Mouse (Mus musculus) liver, embryonic 13.5 days (tissue): ENCODE measurements around the gene Igfbp5. TPM values are rescaled to one million over a fixed set of nuclear protein-coding genes. Genes with fewer than 3 reads are reported as not detected.

Experiments used
- ATAC-seq: fragments of 200-750 bp; cut with Nextera tagmentation; 2 replicates; pipeline ENCODE4 v1.8.0; 2017; ENCODE audit warnings: low read depth, mild to moderate bottlenecking, moderate number of reproducible peaks, moderate library complexity
- DNase-seq: peaks from one replicate; pipeline ENCODE4 v3.0.0; 2022
- H3K27ac ChIP-seq: fragments of 300-500 bp; sonication (generic); 2 replicates; pipeline ENCODE4 v1.5.1; 2015; ENCODE audit warnings: moderate library complexity, mild to moderate bottlenecking, inconsistent platforms
- H3K27me3 ChIP-seq: fragments of 300-500 bp; sonication (generic); 2 replicates; pipeline ENCODE4 v1.6.1; 2015; ENCODE audit warnings: mild to moderate bottlenecking, inconsistent platforms
- H3K36me3 ChIP-seq: fragments of 300-500 bp; sonication (generic); 2 replicates; pipeline ENCODE4 v1.6.1; 2015; ENCODE audit warnings: mild to moderate bottlenecking, inconsistent platforms
- H3K4me1 ChIP-seq: fragments of 300-500 bp; sonication (generic); replicated peaks from 2 replicates; pipeline ENCODE4 v1.6.1; 2015; ENCODE audit warnings: inconsistent platforms
- H3K4me2 ChIP-seq: fragments of 300-500 bp; sonication (generic); 2 replicates; pipeline ENCODE4 v1.6.1; 2015; ENCODE audit warnings: inconsistent platforms, mild to moderate bottlenecking, moderate library complexity
- H3K4me3 ChIP-seq: fragments of 300-500 bp; sonication (generic); replicated peaks from 2 replicates; pipeline ENCODE4 v1.5.1; 2015; ENCODE audit warnings: mild to moderate bottlenecking, inconsistent platforms
- H3K9ac ChIP-seq: fragments of 300-500 bp; sonication (generic); 2 replicates; pipeline ENCODE4 v1.6.1; 2015; ENCODE audit warnings: mild to moderate bottlenecking, inconsistent platforms
- H3K9me3 ChIP-seq: fragments of 300-500 bp; sonication (generic); replicated peaks from 2 replicates; pipeline ENCODE4 v1.6.1; 2016; ENCODE audit warnings: inconsistent platforms
- WGBS: fragments of 180-500 bp; shearing (Covaris S2); methylation state at CpG from one replicate; pipeline ENCODE4 v1.1.7; 2015; ENCODE audit not compliant: insufficient replicate concordance; 5-methylcytosine and 5-hydroxymethylcytosine counted together
- polyA plus RNA-seq: library from polyadenylated mRNA; unstranded; fragments of >200 nt; fragmentation: Nextera tagmentation; extraction: Ambion mirVana; gene quantifications from 2 replicates; pipeline ENCODE4 v1.2.1, GENCODE M21; 2015

Gene Igfbp5
- polyA plus RNA-seq, 1 experiment from 2014 or later = 3.7 TPM

DNA sequence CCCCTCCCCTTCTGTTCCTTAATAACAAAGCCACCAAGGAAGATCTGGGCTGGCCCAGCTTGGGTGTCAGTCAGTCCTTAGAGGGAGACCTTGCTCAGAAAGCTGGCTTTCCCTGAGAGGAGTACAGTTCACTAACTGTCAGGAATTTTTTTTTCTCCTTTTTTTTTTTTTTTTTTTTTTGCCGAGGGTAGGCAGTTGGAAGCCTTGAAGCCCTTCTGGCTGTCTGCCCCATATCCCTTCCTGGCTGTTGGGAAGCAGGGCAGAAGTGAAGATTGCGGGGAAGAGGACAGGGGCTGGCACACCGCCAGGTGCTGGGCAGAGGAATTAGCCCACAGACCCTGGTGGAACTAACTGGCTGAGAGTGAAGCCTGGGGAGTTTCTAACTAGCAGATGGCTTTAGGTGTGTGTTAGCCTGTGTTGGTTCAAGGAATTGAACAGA lies 42.0 kb downstream of the Igfbp5 start:
- ATAC-seq (no peak), DNase-seq (no peak)
- Histone ChIP-seq H3K9ac (no peak overlapping the region), H3K9me3 (no peaks in the 10 kb centered on the region), H3K4me1 (no peaks in the 10 kb centered on the region), H3K4me3 (no peak overlapping the region), H3K4me2 (no peak overlapping the region), H3K36me3 (no peaks in the 10 kb centered on the region), H3K27me3 (peaks cover 5% of the 10 kb centered on the region), H3K27ac (no peak overlapping the region)
- WGBS = 50% methylated on average over 3 of the region's 3 CpGs

DNA sequence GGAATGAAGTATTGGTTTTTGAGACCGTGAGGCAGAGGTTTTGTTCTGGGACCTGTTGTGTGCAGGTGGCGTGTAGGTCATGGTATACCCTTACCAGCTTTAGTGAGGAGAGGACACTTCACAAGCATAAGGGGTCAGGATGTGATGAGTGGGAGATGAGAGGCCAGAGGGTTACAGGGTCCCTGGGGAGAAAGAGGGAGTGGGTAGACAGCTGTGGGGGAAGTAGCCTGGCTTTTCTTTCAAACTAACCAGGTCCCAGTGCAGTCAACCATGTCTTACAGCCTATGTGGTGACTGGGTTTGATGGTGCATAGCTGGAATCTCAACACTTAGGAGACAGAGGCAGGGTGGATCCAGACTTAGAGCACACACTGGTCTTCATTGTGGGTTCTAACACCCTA lies 44.2 kb downstream of the Igfbp5 start:
- Histone ChIP-seq H3K27me3 (peaks cover 27% of the 10 kb centered on the region), H3K36me3 (no peaks in the 10 kb centered on the region), H3K4me1 (no peaks in the 10 kb centered on the region), H3K4me2 (no peak overlapping the region), H3K9me3 (no peaks in the 10 kb centered on the region), H3K9ac (no peak overlapping the region), H3K4me3 (no peak overlapping the region), H3K27ac (no peak overlapping the region)
- DNase-seq (no peak), ATAC-seq (no peak)
- WGBS = 65% methylated on average over 2 of the region's 2 CpGs

DNA sequence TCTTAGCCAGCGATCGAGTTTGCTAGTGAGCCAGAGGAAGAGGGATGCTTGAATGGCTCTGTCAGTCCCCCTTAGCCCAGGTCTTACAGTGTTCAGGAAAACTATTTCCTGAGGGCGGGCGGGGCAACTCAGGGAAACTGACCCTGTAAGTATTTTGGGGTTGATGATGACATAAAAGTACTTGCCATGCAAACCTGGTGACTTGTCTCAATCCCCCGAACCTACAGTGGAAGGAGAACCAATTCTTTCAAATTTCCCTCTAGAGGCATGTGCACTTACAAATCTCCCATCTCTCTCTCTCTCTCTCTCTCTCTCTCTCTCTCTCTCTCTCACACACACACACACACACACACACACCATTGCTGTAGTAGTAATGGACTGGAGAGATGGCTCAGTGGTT lies 45.8 kb downstream of the Igfbp5 start:
- Histone ChIP-seq H3K9ac (no peak overlapping the region), H3K4me2 (no peak overlapping the region), H3K27me3 (peaks cover 43% of the 10 kb centered on the region), H3K36me3 (no peaks in the 10 kb centered on the region), H3K4me1 (0 out of 2 replicates have a peak, but pooled peaks cover 4% of the 10 kb centered on the region), H3K9me3 (no peaks in the 10 kb centered on the region), H3K4me3 (no peak overlapping the region), H3K27ac (no peak overlapping the region)
- no peak for DNase-seq
- 57% methylated on average over 5 of the region's 5 CpGs for WGBS
- ATAC-seq = no peak

DNA sequence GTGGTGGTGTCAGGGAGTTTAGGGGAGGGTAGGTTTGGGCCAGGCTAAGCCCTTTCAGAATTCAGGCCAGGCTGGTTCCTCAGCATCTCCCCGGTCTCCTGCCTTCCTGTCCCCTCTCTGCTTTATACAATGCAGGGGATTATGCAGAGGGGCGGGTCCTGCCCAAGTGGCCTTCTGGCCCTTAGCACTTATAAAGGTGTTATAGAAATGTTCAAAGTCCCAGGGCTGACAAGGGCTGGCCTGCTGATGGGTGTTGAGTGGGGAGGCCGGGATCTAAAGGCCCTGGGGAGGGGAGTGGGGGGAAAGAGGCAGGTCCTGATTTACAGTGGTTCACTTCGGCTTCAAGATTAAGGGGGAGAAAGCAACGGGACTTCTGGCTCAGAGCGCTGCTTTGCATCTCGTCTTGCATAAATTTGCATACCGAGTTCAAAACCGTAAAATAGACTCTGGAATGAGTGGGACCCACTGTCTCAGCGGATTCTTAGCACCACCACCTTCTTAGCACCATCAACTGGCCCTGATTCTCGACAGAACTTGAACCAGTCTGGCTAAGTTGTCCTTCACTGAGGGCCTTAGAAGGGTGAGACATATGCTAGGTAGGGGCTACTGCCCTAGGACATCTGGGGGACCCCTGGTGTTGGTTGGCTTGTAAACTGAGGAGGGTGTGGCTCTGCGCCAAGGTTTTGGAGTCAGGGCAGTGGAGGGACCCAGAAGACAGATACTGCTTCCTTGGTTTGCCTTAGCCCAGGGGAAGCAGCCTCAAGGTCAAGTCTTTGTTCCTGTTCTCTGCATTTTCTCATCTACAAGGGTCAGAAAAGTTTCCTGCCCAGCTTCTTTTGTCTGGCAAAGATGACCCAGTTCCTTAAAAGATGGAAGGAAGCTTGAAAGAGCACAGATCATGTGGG lies 47.0 kb downstream of the Igfbp5 start:
- H3K4me3 ChIP-seq = no peak overlapping the region

DNA sequence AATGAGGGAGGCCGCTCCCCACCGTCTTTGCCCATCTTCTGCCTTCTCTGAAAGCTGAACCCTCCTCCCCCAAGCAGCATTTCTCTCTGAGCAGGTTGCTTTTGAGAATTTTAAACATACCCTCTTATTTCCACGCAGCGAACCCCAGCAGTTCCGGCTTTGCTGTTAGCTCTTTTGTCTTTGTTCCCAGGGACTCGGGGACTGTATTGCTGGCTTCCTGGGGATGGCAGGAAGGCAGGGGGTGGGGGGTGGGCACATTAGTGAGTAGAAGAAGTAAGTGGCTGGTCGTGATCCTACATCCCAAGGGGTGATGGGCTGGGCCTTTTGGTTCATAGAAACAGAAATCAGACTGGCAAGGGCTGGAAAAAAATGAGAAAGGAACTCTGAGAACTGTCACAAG lies 47.8 kb downstream of the Igfbp5 start:
- Histone ChIP-seq H3K4me3 (no peak overlapping the region), H3K27me3 (peaks cover 63% of the 10 kb centered on the region), H3K4me1 (0 out of 2 replicates have a peak, but pooled peaks cover 4% of the 10 kb centered on the region), H3K9me3 (no peaks in the 10 kb centered on the region), H3K36me3 (no peaks in the 10 kb centered on the region), H3K9ac (no peak overlapping the region), H3K27ac (no peak overlapping the region), H3K4me2 (no peak overlapping the region)
- ATAC-seq = no peak
- WGBS = 9% methylated on average over 7 of the region's 7 CpGs
- DNase-seq = no peak

More for the DNA sequence above, 47.0 kb downstream of the Igfbp5 start:
- Histone ChIP-seq H3K4me1 (0 out of 2 replicates have a peak, but pooled peaks cover 4% of the 10 kb centered on the region), H3K9ac (no peak overlapping the region), H3K27me3 (peaks cover 55% of the 10 kb centered on the region), H3K4me2 (no peak overlapping the region), H3K36me3 (no peaks in the 10 kb centered on the region), H3K9me3 (no peaks in the 10 kb centered on the region), H3K27ac (no peak overlapping the region)
- DNase-seq (no peak), ATAC-seq (no peak)
- 30% methylated on average over 12 of the region's 12 CpGs for WGBS

DNA sequence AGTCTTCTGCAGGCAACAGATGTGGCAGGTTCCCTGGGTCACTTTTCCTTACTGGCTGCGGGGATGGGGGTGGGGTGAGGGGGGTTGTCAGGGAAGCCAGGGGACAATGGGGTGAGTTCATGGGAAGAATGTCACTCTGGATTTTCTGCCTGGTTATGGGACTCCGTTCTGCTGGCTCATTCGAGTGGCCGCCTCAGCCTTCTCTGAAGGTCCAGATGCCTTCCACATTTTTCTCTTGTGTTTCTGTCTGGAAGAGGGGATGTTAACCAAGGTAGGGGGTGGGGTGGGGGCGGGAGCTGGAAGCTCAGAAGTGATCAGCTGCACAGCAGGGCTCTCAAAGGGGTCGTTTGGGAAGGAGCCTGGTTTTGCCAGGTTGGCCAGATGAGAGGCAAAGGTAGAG lies 48.2 kb downstream of the Igfbp5 start:
- H3K27me3 ChIP-seq = peaks cover 63% of the 10 kb centered on the region
- H3K4me2 ChIP-seq = no peak overlapping the region
- no peak for ATAC-seq
- no peaks in the 10 kb centered on the region for H3K36me3 ChIP-seq
- H3K4me1 ChIP-seq = 0 out of 2 replicates have a peak, but pooled peaks cover 4% of the 10 kb centered on the region
- no peak for DNase-seq
- 10% methylated on average over 6 of the region's 6 CpGs for WGBS
- no peak overlapping the region for H3K9ac ChIP-seq
- no peaks in the 10 kb centered on the region for H3K9me3 ChIP-seq
- no peak overlapping the region for H3K4me3 ChIP-seq
- no peak overlapping the region for H3K27ac ChIP-seq

DNA sequence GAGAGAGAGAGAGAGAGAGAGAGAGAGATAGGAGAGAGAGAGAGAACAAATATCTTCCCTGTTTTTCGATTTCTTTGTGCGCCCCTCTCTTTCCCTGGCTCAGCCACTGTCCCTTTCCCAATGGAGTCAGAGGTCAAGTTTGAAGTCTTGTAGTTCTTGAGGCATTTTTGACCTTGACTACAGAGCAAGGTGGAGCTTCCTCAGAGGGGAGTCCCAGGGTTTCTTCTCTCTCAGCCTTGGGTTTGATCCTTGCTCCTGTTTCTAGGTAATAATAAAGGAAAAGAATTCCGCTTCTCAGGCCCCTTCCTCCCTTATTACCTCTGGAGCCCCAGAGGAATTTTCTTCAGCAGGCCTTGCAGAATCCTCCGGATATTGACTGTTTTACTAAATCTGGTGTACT lies 48.8 kb downstream of the Igfbp5 start:
- H3K27me3 ChIP-seq = peaks cover 63% of the 10 kb centered on the region
- 18% methylated on average over 4 of the region's 4 CpGs for WGBS
- no peaks in the 10 kb centered on the region for H3K9me3 ChIP-seq
- no peak overlapping the region for H3K4me2 ChIP-seq
- no peak overlapping the region for H3K4me3 ChIP-seq
- no peaks in the 10 kb centered on the region for H3K36me3 ChIP-seq
- DNase-seq = no peak
- 0 out of 2 replicates have a peak, but pooled peaks cover 4% of the 10 kb centered on the region for H3K4me1 ChIP-seq
- H3K27ac ChIP-seq = no peak overlapping the region
- ATAC-seq = no peak
- H3K9ac ChIP-seq = no peak overlapping the region

DNA sequence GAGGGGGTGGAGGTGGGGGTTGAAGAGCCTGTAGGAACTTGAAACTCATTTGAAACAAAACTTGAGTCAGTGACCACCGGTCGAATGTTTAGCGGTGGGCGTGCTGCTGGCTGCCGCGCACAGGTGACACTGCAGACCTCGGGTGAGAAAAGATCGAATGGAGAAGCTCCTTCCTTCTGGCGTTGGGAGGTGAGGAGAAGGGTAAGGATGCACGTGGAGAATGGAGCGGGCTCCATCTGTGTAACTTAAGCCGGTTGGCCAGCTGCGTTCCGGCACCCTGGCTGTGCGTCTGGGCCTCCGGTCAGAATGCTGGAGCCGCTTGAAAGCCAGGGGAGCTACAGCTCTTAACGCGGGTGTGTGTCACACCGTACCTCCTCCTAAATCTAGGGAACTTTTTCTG lies 49.4 kb downstream of the Igfbp5 start:
- DNase-seq = no peak

DNA sequence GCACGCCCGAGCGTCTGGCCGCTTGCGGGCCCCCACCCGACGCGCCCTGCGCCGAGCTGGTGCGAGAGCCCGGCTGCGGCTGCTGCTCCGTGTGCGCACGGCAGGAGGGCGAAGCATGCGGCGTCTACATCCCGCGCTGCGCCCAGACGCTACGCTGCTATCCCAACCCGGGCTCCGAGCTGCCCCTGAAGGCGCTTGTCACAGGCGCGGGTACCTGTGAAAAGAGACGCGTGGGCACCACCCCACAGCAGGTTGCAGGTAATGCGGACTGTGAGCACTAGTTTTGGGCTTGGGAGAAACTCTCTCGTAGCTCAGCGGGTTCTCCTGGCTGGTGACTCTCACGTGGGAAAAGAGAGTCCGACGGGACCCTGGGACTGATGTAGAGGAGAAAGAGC lies 50.0 kb downstream of the Igfbp5 start:
- DNase-seq = no peak
- under 1% methylated on average over 37 of the region's 37 CpGs for WGBS
- Histone ChIP-seq H3K9me3 (no peaks in the 10 kb centered on the region), H3K9ac (no peak overlapping the region; the same call in 1 of the 2 replicates), H3K4me3 (peak overlapping the region; percentile 47), H3K4me1 (0 out of 2 replicates have a peak, but pooled peaks cover 4% of the 10 kb centered on the region), H3K36me3 (no peaks in the 10 kb centered on the region), H3K27me3 (peaks cover 63% of the 10 kb centered on the region), H3K4me2 (peak overlapping the region; percentile 66), H3K27ac (no peak overlapping the region)
- no peak for ATAC-seq

More for the DNA sequence above, 49.4 kb downstream of the Igfbp5 start:
- H3K9me3 ChIP-seq = no peaks in the 10 kb centered on the region
- H3K27me3 ChIP-seq = peaks cover 63% of the 10 kb centered on the region
- peak overlapping the region; percentile 66 for H3K4me2 ChIP-seq
- no peak overlapping the region for H3K27ac ChIP-seq
- H3K9ac ChIP-seq = no peak overlapping the region
- H3K4me3 ChIP-seq = peak overlapping the region; percentile 47; the same call in 1 of the 2 replicates
- ATAC-seq = no peak
- no peaks in the 10 kb centered on the region for H3K36me3 ChIP-seq
- 0 out of 2 replicates have a peak, but pooled peaks cover 4% of the 10 kb centered on the region for H3K4me1 ChIP-seq
- 2% methylated on average over 20 of the region's 20 CpGs for WGBS

DNA sequence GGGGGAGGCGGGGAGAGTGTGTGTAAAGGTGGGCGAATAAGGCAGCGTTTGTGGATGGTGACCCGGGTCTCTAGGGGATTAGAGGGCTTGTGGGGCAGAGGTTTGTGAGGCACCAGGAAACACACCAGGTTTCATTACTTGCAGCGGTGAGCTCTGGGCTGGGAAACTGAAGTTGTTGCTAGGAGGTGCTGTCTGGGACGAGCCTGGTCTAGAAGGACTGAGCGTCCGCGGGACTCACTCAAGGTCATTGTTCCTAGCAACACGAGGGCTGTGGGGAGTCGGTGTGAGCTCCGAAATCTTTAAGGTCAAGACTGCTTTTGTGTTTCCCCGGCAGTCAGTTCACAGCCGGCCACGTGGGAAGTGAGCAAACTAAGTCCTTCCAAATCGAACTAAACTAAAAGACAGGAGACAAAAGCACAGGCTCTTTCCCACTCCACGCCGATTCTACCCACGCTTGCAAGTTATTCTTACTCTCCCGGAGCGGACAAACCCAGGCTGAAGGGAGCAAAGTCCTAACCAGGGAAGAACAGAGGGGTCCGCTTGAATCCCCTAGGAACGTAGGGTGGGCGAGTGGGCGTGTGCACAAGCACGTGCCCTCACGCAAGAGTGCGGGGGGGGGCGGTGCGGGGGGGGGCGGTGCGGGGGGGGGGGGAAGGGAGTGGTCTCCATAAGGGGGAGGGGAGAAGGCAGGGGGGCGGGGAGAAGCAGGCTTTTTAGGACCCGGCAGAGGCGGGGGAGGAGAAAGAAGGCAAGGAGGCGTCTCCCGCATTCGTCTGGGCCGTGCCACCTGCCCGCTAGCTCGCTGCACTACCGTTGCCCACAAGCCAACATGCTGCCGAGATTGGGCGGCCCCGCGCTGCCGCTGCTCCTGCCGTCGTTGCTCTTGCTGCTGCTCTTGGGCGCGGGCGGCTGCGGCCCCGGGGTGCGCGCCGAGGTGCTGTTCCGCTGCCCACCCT lies 50.7 kb downstream of the Igfbp5 start, which contains the start of gene Igfbp2:
Gene Igfbp2, plus strand, starts transcription at position 753 of the 956 bp plus-strand sequence.
- Histone ChIP-seq H3K4me3 (peak within 1 kb of the TSS; percentile 47), H3K27me3 (peaks cover 63% of the 10 kb centered on the region), H3K27ac (no peak within 1 kb of the TSS), H3K36me3 (no peaks in the 10 kb centered on the region), H3K9me3 (no peaks in the 10 kb centered on the region), H3K4me2 (peak within 1 kb of the TSS; percentile 66), H3K9ac (no peak within 1 kb of the TSS; the same call in 1 of the 2 replicates), H3K4me1 (0 out of 2 replicates have a peak, but pooled peaks cover 4% of the 10 kb centered on the region)
- ATAC-seq = no peak
- WGBS = 3% methylated on average over 50 of the region's 58 CpGs
- no peak for DNase-seq

DNA sequence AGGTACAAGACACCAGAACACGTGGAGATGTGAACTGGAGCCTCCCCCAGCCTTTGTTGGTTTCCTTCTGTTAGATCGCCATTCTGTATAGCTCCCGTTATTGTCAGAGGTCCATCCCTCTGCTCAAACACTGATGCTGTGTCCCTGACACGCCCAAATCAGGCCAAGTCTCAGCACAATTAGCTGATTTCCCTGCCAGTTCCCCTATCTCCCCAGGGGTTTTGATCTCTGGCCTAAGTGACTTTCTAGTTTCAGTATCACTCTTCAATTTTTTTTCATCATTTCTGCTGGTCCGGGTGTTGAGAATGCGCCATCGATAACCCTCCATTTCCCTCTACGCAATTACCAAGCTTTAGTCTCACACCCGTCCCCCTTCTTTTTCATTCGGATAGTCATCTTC lies 51.8 kb downstream of the Igfbp5 start:
- no peak overlapping the region for H3K4me2 ChIP-seq
- no peak overlapping the region for H3K27ac ChIP-seq
- DNase-seq (no peak), ATAC-seq (no peak)
- H3K4me3 ChIP-seq = no peak overlapping the region
- 56% methylated on average over 10 of the region's 10 CpGs for WGBS
- H3K4me1 ChIP-seq = 0 out of 2 replicates have a peak, but pooled peaks cover 4% of the 10 kb centered on the region
- no peak overlapping the region for H3K9ac ChIP-seq
- no peaks in the 10 kb centered on the region for H3K9me3 ChIP-seq
- H3K27me3 ChIP-seq = peaks cover 60% of the 10 kb centered on the region
- H3K36me3 ChIP-seq = no peaks in the 10 kb centered on the region
